Mouse (Mus musculus): ENCODE data around the gene Wnt3. TPM values are rescaled to one million over a fixed set of nuclear protein-coding genes. Genes with fewer than 3 reads are reported as not detected.
A peak's percentile ranks its signal among the peaks of the same experiment; 100 is the strongest.

The Wnt3 gene
- polyA plus RNA-seq, 1 experiment from 2014 or later, result 5.8 TPM

DNA sequence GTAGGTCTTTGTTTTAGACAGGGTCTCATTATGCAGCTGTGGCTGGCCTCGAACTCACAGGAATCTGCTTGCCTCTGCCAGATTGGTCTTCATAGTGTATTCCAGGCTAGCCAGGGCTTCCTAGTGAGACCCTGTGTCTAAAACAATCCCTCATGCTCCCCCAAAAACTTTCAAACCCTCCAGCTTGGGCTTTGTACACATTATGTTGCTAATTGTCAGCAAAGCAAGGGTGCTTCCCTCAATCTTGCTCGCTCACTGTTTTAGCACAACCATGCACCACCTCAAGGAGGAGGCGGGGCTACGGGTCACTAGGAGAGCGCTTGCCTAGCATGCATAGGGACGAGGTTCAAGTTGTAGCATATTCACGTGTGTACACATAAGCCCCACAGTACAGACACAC lies 54.9 kb downstream of the Wnt3 start:
- 79% methylated on average over 7 of the region's 7 CpGs for WGBS
- H3K4me3 ChIP-seq, result no peak overlapping the region
- H3K27ac ChIP-seq, result no peak overlapping the region

DNA sequence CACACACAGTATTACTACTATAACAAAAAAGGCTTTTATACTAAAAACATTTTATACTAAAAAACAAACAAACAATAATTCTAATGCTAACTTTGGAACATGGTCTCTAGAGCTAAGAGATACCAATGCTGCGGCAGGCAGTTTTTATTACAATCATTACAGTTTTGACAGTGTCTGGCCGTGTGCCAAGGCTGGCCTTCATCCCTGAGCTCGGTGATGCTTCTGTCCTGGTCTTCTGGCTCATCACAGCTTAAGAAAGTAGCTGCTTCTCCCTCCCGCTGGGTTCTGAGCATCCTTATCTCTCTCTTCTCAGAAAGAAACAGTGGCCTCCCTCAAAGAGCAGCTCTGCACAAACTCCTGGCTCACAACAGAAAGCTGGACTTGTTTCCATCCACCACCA lies 56.0 kb downstream of the Wnt3 start:
- H3K27ac ChIP-seq, result no peak overlapping the region
- 84% methylated on average over 4 of the region's 4 CpGs for WGBS
- no peak for DNase-seq (ENCODE audit: low spot score)
- H3K9me3 ChIP-seq (replicated peaks), result no peaks in the 10 kb centered on the region
- H3K27me3 ChIP-seq (ENCODE audit: low read depth, poor library complexity, severe bottlenecking), result no peaks in the 10 kb centered on the region
- no peak overlapping the region for H3K4me3 ChIP-seq
- peaks cover 21% of the 10 kb centered on the region for H3K36me3 ChIP-seq
- H3K4me1 ChIP-seq, result peaks cover 4% of the 10 kb centered on the region; the same call in 1 of the 2 replicates

More for the DNA sequence above, 54.9 kb downstream of the Wnt3 start:
- Histone ChIP-seq H3K9me3 (replicated peaks) (no peaks in the 10 kb centered on the region), H3K4me1 (peaks cover 4% of the 10 kb centered on the region; the same call in 1 of the 2 replicates), H3K27me3 (ENCODE audit: low read depth, poor library complexity, severe bottlenecking) (no peaks in the 10 kb centered on the region), H3K36me3 (peaks cover 27% of the 10 kb centered on the region)
- no peak for DNase-seq (ENCODE audit: low spot score)

DNA sequence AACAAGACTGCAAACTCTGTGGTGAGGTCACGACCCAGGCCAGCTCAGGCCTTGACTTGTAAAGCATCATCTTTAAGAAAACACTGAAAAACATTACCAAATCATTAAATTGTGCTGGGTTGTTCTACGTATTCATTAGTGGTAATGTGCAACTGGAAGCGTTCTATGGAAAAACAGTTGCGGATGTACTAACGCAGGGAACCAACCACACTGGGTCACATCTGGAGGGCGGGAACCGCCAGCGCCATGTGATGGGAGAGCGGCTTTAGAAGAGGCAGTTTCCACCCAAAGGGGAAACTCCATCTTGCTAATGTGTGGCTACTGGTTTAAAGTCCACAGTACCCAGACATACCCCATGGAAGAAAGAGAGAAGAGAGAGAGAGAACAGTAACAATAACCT lies 56.5 kb downstream of the Wnt3 start:
- no peak for DNase-seq (ENCODE audit: low spot score)
- WGBS, result 85% methylated on average over 9 of the region's 9 CpGs

DNA sequence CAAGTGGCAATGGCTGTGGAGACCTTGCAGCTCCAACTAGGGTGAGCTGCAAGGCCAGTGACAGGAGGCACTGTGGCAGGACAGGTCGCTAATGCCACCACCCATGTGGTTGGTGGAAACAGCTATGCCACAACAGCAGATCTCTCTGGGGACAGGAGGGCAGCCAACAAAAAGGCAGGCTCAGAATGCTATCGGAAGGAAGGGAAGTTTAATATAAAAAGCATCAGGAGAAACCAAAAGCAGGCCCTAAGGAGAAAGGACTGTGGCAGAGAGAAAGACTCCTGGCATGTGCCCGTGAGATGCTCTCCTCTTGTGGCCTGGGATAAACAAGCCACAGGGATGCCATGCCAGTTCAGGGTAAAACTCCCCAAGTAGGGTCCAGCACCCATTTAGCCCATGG lies 57.8 kb downstream of the Wnt3 start:
- peaks cover 9% of the 10 kb centered on the region for H3K36me3 ChIP-seq
- H3K4me3 ChIP-seq, result no peak overlapping the region
- H3K27me3 ChIP-seq (ENCODE audit: low read depth, poor library complexity, severe bottlenecking), result no peaks in the 10 kb centered on the region
- no peaks in the 10 kb centered on the region for H3K9me3 ChIP-seq (replicated peaks)
- no peak overlapping the region for H3K27ac ChIP-seq
- DNase-seq (ENCODE audit: low spot score), result no peak
- H3K4me1 ChIP-seq, result peaks cover 4% of the 10 kb centered on the region; the same call in 1 of the 2 replicates
- WGBS, result 87% methylated on average over 3 of the region's 3 CpGs

More for the DNA sequence above, 56.5 kb downstream of the Wnt3 start:
- Histone ChIP-seq H3K27me3 (ENCODE audit: low read depth, poor library complexity, severe bottlenecking) (no peaks in the 10 kb centered on the region), H3K4me3 (no peak overlapping the region), H3K27ac (no peak overlapping the region), H3K36me3 (peaks cover 17% of the 10 kb centered on the region), H3K9me3 (replicated peaks) (no peaks in the 10 kb centered on the region), H3K4me1 (peaks cover 4% of the 10 kb centered on the region; the same call in 1 of the 2 replicates)

DNA sequence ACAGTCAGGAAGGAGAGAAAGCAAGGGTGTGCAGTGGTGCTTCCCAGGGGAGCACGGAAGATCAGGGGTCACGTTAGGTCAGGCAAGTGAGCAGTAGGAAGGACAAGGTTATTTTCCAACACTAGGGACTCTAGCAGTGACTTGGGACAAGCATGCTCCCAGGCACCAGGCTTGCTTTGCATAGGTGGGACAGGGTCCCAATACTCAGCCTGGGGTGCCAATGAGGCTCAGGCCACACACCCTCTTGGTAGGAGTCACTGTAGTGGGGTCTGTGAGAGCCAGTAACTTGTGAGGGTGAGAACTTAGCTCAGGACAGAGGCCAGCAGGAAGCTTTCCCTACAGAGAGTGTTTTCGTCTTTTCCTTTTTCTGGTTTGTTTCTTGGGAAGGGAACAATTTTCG lies 58.4 kb downstream of the Wnt3 start:
- H3K4me1 ChIP-seq, result peaks cover 4% of the 10 kb centered on the region; the same call in 1 of the 2 replicates
- no peak overlapping the region for H3K27ac ChIP-seq
- H3K27me3 ChIP-seq (ENCODE audit: low read depth, poor library complexity, severe bottlenecking), result no peaks in the 10 kb centered on the region
- no peak overlapping the region for H3K4me3 ChIP-seq
- H3K36me3 ChIP-seq, result peaks cover 8% of the 10 kb centered on the region
- no peaks in the 10 kb centered on the region for H3K9me3 ChIP-seq (replicated peaks)
- 85% methylated on average over 4 of the region's 4 CpGs for WGBS
- DNase-seq (ENCODE audit: low spot score), result no peak

DNA sequence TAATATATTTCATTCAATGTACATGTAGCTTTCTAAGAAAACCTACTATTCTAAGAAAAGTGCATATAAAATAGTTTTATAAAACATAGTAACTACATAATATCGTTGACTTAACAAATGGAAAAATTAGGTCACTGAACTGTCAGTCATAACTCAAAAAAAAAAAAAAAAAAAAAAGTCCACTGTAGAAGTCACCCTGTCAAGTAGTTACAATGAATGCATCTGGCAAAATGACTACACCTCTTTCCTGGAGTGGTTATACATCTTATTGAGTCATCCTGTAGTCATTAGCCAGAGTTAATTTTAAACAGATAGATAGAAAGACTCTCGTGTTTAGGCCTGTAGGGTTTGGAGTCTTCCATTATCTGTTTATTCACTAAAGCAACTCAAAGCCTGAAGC lies 65.0 kb downstream of the Wnt3 start:
- Histone ChIP-seq H3K4me3 (no peak overlapping the region), H3K36me3 (peaks cover 2% of the 10 kb centered on the region; the same call in 1 of the 2 replicates), H3K27ac (no peak overlapping the region), H3K4me1 (peaks cover 20% of the 10 kb centered on the region), H3K9me3 (replicated peaks) (no peaks in the 10 kb centered on the region), H3K27me3 (ENCODE audit: low read depth, poor library complexity, severe bottlenecking) (no peaks in the 10 kb centered on the region)
- DNase-seq (ENCODE audit: low spot score), result no peak
- 79% methylated on average over 2 of the region's 2 CpGs for WGBS

DNA sequence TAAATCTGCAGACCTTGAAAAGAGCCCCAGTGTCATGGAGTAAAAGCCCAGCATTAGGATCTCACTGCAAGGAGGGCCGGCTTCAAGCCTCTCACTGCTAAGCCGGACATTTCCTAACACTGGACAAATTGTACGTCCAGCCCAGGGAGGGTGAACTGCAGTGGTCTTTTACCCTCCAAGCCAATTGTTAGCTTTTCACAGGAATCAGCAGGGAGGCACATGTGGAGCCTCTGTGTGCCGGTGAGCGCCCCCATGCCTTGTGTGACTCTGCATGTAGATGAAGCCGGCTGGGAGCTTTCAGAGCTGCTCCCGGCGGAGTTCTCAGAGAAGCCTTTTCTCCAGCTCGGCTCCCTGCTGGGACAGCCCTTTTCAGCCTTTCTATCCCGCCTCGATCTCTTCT lies 66.9 kb downstream of the Wnt3 start:
- DNase-seq (ENCODE audit: low spot score), result peak; percentile 61
- Histone ChIP-seq H3K9me3 (replicated peaks) (no peaks in the 10 kb centered on the region), H3K4me3 (peak overlapping the region; percentile 36), H3K27me3 (ENCODE audit: low read depth, poor library complexity, severe bottlenecking) (no peaks in the 10 kb centered on the region), H3K4me1 (peaks cover 20% of the 10 kb centered on the region), H3K27ac (peak overlapping the region; percentile 61), H3K36me3 (peaks cover 8% of the 10 kb centered on the region; the same call in 1 of the 2 replicates)
- 1% methylated on average over 11 of the region's 11 CpGs for WGBS

DNA sequence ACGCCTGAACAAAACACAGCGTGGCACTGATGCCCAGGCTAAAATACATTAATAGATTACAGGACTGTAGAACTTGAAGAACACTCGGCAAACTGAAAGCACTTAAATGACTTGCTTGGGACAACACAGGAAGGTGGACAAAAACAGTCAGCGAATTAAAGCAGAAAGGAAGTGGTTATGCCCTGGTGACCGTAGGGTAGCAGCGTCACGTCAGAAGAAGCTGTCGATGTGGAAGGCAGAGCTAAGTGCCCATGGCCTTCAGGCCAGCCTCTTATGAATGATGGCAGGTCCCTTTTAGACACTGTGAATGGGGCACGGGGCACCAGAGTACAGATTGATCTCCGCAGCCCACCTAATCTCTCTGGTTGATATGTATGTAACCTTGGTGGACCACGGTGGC lies 74.3 kb downstream of the Wnt3 start:
- 93% methylated on average over 11 of the region's 11 CpGs for WGBS
- no peaks in the 10 kb centered on the region for H3K9me3 ChIP-seq (replicated peaks)
- peaks cover 4% of the 10 kb centered on the region for H3K4me1 ChIP-seq
- no peak for DNase-seq (ENCODE audit: low spot score)
- no peaks in the 10 kb centered on the region for H3K27me3 ChIP-seq (ENCODE audit: low read depth, poor library complexity, severe bottlenecking)
- H3K4me3 ChIP-seq, result no peak overlapping the region
- H3K36me3 ChIP-seq, result peaks cover 25% of the 10 kb centered on the region; the same call in 1 of the 2 replicates
- no peak overlapping the region for H3K27ac ChIP-seq

DNA sequence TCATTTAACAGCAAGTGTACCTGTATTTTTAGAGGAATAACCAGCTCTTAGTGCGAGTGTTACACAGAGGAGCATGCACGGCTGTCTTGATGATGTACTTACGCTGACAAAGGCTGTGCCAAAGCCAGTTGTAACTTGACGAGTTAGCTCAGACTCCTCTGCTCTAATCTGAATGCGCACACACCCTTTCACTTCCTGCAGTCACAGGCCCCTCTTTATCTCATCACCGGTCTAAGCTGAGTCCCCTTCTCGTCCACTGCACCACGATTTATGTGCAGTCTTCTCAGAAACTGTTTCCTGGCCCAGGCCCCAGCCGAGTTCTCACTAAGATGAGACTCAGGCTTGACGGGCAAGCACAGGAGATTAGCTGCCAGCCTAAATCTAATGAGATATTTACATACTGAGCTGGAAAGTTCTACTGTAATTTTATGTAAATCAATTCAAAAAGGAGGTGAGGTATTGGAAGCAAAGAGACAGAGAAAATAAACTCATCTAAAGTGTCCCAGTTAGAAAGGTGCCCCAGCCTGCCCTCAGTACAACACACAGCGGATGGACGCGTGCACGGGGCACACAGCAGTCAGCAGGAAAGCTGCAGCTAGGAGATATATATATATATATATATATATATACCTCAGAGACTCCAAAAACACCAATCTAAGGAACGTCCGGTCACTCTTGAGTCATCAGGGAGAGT lies 78.8 kb downstream of the Wnt3 start:
- WGBS, result 73% methylated on average over 16 of the region's 16 CpGs
- DNase-seq (ENCODE audit: low spot score), result no peak
- Histone ChIP-seq H3K27ac (no peak overlapping the region), H3K27me3 (ENCODE audit: low read depth, poor library complexity, severe bottlenecking) (no peaks in the 10 kb centered on the region), H3K9me3 (replicated peaks) (no peaks in the 10 kb centered on the region), H3K4me3 (no peak overlapping the region), H3K4me1 (peaks cover 11% of the 10 kb centered on the region), H3K36me3 (peaks cover 17% of the 10 kb centered on the region)

DNA sequence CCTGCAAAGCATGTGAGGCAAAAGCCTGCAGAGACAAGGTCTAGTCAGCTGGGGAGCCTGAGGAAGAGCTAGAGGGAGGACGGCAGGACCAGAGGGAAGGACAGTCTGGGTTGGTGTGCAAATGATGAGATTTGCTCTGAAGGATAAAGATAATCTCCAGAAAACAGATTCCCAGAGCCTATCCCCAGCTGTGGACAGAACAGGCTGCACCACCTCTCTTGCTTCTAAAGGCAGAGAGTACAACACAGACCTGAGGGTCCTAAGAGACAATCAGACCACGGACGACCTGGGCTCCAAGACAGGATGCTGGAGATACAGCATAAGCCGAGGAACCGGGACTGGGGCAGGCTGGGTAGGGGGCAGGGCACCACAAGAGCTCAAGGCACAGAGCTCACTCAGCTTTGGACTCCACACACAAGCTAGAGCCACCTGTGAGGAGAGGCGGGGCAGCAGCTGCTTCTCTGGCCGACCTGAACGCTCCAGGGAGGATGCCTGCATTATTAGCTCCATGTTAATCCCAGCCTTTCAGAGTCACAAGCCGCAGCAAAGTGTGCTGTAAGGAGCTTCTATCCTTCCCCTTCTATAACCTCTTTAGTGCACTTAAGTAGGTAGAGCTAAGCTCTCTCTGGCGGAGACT lies 79.5 kb downstream of the Wnt3 start:
- no peak for DNase-seq (ENCODE audit: low spot score)
- Histone ChIP-seq H3K27me3 (ENCODE audit: low read depth, poor library complexity, severe bottlenecking) (no peaks in the 10 kb centered on the region), H3K9me3 (replicated peaks) (no peaks in the 10 kb centered on the region), H3K4me1 (peaks cover 11% of the 10 kb centered on the region), H3K27ac (no peak overlapping the region), H3K4me3 (no peak overlapping the region), H3K36me3 (peaks cover 21% of the 10 kb centered on the region)
- 43% methylated on average over 10 of the region's 10 CpGs for WGBS

DNA sequence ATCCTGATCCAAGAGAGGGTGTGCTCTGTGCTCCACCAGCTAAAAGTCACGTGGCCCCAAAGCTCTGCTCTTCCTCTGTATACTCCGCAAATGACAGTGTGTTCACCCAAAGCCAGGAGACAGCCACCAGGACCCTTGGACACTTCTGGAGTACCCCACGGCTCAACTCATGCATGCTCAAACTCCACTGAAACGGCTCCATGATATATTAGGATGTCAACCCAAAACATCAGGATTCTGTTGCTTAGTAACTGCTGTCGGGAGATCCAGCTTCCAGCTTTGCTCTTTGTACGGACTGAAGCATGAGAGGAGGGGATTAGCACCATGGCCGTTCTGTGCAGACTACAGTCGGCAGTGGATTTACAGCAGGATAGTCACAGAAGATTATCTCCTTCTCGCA lies 80.3 kb downstream of the Wnt3 start:
- H3K27me3 ChIP-seq (ENCODE audit: low read depth, poor library complexity, severe bottlenecking), result no peaks in the 10 kb centered on the region
- H3K4me1 ChIP-seq, result peaks cover 11% of the 10 kb centered on the region
- no peaks in the 10 kb centered on the region for H3K9me3 ChIP-seq (replicated peaks)
- H3K36me3 ChIP-seq, result peaks cover 24% of the 10 kb centered on the region
- no peak overlapping the region for H3K4me3 ChIP-seq
- DNase-seq (ENCODE audit: low spot score), result no peak
- no peak overlapping the region for H3K27ac ChIP-seq
- WGBS, result 66% methylated on average over 9 of the region's 9 CpGs

DNA sequence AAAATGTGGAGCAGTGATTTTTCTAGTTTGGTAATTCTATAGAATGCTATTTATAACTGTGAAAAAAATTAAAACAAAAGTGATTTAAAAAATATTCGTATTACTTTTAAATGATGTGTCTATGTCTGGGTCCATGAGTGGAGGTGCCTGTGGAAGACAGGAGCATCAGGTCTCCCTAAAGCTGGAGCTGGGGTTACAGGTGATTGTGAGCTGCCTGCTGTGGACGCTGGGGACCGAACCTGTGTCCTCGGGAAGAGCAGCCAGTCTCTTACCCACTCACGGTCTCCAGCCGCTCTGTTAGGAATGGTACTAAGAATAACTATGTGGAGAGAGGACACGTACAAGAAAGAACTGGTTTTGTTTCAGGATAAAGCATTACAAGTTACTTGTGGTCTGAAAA lies 82.7 kb downstream of the Wnt3 start:
- no peaks in the 10 kb centered on the region for H3K27me3 ChIP-seq (ENCODE audit: low read depth, poor library complexity, severe bottlenecking)
- WGBS, result 94% methylated on average over 7 of the region's 7 CpGs
- DNase-seq (ENCODE audit: low spot score), result no peak
- peaks cover 11% of the 10 kb centered on the region for H3K4me1 ChIP-seq
- no peaks in the 10 kb centered on the region for H3K9me3 ChIP-seq (replicated peaks)
- no peak overlapping the region for H3K4me3 ChIP-seq
- H3K27ac ChIP-seq, result no peak overlapping the region
- peaks cover 38% of the 10 kb centered on the region for H3K36me3 ChIP-seq

DNA sequence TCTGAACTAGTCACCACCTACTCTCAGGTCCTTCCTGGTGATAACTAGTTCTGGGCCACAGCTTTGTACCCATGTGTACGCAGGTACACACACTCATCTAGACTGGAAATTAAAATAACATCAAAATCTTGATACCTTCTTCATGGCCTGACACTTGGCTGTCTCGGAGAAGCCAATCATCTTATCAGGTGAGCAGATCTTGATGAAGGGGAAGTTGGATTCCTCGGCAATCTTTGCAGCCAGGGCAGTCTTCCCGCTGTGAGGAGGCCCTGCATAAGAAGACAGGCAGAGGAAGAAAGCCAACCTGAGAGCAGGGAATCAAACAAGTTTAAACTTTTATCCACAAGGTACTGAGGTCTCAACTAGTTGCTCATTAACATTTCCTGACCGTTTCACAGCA lies 84.8 kb downstream of the Wnt3 start:
- Histone ChIP-seq H3K36me3 (peaks cover 43% of the 10 kb centered on the region), H3K27ac (no peak overlapping the region), H3K9me3 (replicated peaks) (no peaks in the 10 kb centered on the region), H3K27me3 (ENCODE audit: low read depth, poor library complexity, severe bottlenecking) (no peaks in the 10 kb centered on the region), H3K4me1 (0 out of 2 replicates have a peak, but pooled peaks cover 3% of the 10 kb centered on the region), H3K4me3 (no peak overlapping the region)
- no peak for DNase-seq (ENCODE audit: low spot score)
- WGBS, result 71% methylated on average over 5 of the region's 5 CpGs

Data from limb, embryonic 10.5 days (tissue).